Mouse (Mus musculus) megakaryocyte, embryonic 14.5 days (primary cell): ENCODE data around the gene Rasa2. TPM values are rescaled to one million over a fixed set of nuclear protein-coding genes. Genes with fewer than 3 reads are reported as not detected.
A peak's percentile ranks its signal among the peaks of the same experiment; 100 is the strongest.

ENCODE experiments used
- H3K27me3 ChIP-seq: replicated peaks from 2 replicates; pipeline ENCODE3; 2012; ENCODE audit warnings: inconsistent platforms
- H3K36me3 ChIP-seq: replicated peaks from 2 replicates; pipeline ENCODE3; 2012; ENCODE audit warnings: low read length, inconsistent platforms, mixed read lengths
- H3K4me1 ChIP-seq: 2 replicates; pipeline ENCODE4 v1.6.1; 2012; ENCODE audit warnings: inconsistent platforms
- H3K4me3 ChIP-seq: replicated peaks from 2 replicates; pipeline ENCODE3; 2012; ENCODE audit warnings: moderate library complexity, mild to moderate bottlenecking, inconsistent platforms
- H3K9me3 ChIP-seq: 2 replicates; pipeline ENCODE4 v1.6.1; 2012; ENCODE audit warnings: inconsistent platforms
- FLI1 ChIP-seq: IDR thresholded peaks from 2 replicates; pipeline ENCODE4 v1.6.1; 2012; ENCODE audit warnings: low read length, inconsistent platforms, mixed read lengths
- GATA1 ChIP-seq: IDR thresholded peaks from 3 replicates; pipeline ENCODE4 v1.6.1; 2012; ENCODE audit warnings: mixed read lengths, low read length, inconsistent platforms, borderline replicate concordance
- polyA plus RNA-seq: library from polyadenylated mRNA; stranded (reverse); fragments of >175 nt; gene quantifications from 2 replicates; pipeline ENCODE4 v1.2.3, GENCODE M21; 2012; ENCODE audit warnings: low replicate concordance; ENCODE audit not compliant: insufficient read depth

Rasa2 gene
- polyA plus RNA-seq, 1 experiment, result 0.38 TPM

- peaks cover 30% of the 10 kb centered on the region for H3K9me3 ChIP-seq
- H3K27me3 ChIP-seq, result peaks cover 12% of the 10 kb centered on the region
- TF ChIP-seq GATA1, result no peak
- TF ChIP-seq FLI1, result no peak
- no peak overlapping the region for H3K4me3 ChIP-seq
- no peaks in the 10 kb centered on the region for H3K36me3 ChIP-seq
- H3K4me1 ChIP-seq, result no peaks in the 10 kb centered on the region
Measured at GRCm38 (mm10) chr9:96501217-96501616, 130.2 kb downstream of the Rasa2 start.

GRCm38 (mm10) chr9:96493212-96493611 lies 138.2 kb downstream of the Rasa2 start:
- Histone ChIP-seq H3K4me1 (peaks cover 19% of the 10 kb centered on the region), H3K9me3 (peaks cover 3% of the 10 kb centered on the region), H3K36me3 (no peaks in the 10 kb centered on the region), H3K4me3 (no peak overlapping the region), H3K27me3 (peaks cover 4% of the 10 kb centered on the region)
- no peak for TF ChIP-seq FLI1
- TF ChIP-seq GATA1, result no peak

- H3K27me3 ChIP-seq, result peaks cover 4% of the 10 kb centered on the region
- H3K4me3 ChIP-seq, result peak overlapping the region; percentile 77
- peaks cover 19% of the 10 kb centered on the region for H3K4me1 ChIP-seq
- H3K9me3 ChIP-seq, result no peaks in the 10 kb centered on the region
- no peaks in the 10 kb centered on the region for H3K36me3 ChIP-seq
- TF ChIP-seq GATA1 (no peak), FLI1 (no peak)
Measured at GRCm38 (mm10) chr9:96491810-96492209, 139.6 kb downstream of the Rasa2 start.

Other genes starting within 250 kb of the Rasa2 start
- 11.8 and 33.1 TPM in 2 replicates for gene Rnf7, start 152.9 kb downstream of the Rasa2 start, polyA plus RNA-seq
- not detected in 2 replicates for gene Gm28729, start 106.4 kb downstream of the Rasa2 start, polyA plus RNA-seq
- 1.5 and 2.8 TPM in 2 replicates for gene Zbtb38, start 121.2 kb upstream of the Rasa2 start, polyA plus RNA-seq